ENCODE assay signal across 10 mouse cellular contexts in the genomic region with DNA sequence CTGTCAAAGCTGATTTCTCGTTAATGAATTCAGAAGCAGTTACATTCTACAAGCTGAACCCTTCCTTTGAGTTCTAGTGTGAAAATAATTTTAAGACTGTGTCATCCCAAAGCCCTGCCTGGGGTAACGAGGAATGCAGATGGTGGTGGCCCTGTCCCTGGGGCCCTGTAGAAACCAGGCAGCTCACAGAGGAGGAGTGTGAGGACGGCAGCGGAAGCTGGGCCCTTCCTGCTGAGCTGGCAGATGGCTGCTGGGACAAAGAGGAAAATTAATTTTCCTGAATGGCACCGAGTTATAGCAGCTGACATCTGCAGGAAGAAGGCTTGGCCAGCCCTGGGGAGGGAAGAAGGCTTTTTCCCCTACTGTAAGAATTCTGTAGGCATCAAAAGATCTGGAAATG.
DNase-seq lines count a peak whose midpoint lies in the region; ATAC-seq and TF ChIP-seq lines count a peak whose summit lies in the region.
"Had no signal": no experiment of that assay in that cellular context is flagged by ENCODE, and none has a peak within 500 bp of the region (broad histone marks: within the 10 kb centered on the region; RNA-seq: fewer than 3 reads in every experiment).

No protein-coding gene starts in this region.

- DNase-seq in gastrocnemius, postnatal 14 days, result peak; percentile 30
- no peak for DNase-seq in gastrocnemius, adult 18-20 months (ENCODE audit: low spot score)
- no peak for DNase-seq in neural tube, embryonic 11.5 days (ENCODE audit: low spot score)
- DNase-seq in neural tube, embryonic 10.5 days (ENCODE audit: extremely low spot score, low spot score), result no peak
- DNase-seq in left cerebral cortex, adult 2 months (ENCODE audit: extremely low spot score in 1 of 2, low spot score in 2 of 2), result no peak
- no peak for DNase-seq in liver
- DNase-seq: thymus, postnatal 36 days had no signal

- intact Hi-C loops in gastrocnemius, postnatal 14 days (cut with DNase I; ENCODE audit: low total_unique reads), result no loop called here
- intact Hi-C loops in left cerebral cortex, adult 2 months (cut with DNase I), result no loop called here

- no peak overlapping the region for H3K9ac ChIP-seq in neural tube, embryonic 11.5 days (ENCODE audit: low read length)
- no peak overlapping the region for H3K9ac ChIP-seq in hindbrain, embryonic 16.5 days (ENCODE audit: low read depth, low read length)
- no peak overlapping the region for H3K9ac ChIP-seq in neural tube, embryonic 15.5 days (replicated peaks)
- H3K9ac ChIP-seq: liver, embryonic 15.5 days had no signal

- no peaks in the 10 kb centered on the region for H3K27me3 ChIP-seq in neural tube, embryonic 11.5 days (ENCODE audit: control insufficient read depth, insufficient read depth, low read length)
- no peaks in the 10 kb centered on the region for H3K27me3 ChIP-seq in hindbrain, embryonic 16.5 days (replicated peaks; ENCODE audit: control insufficient read depth, insufficient read depth, low read length)
- H3K27me3 ChIP-seq in neural tube, embryonic 15.5 days (replicated peaks), result no peaks in the 10 kb centered on the region
- H3K27me3 ChIP-seq: liver, embryonic 15.5 days had no signal

- H3K4me1 ChIP-seq in neural tube, embryonic 11.5 days (ENCODE audit: control insufficient read depth, insufficient read depth, low read length), result peaks cover 11% of the 10 kb centered on the region
- peaks cover 10% of the 10 kb centered on the region for H3K4me1 ChIP-seq in hindbrain, embryonic 16.5 days (ENCODE audit: control insufficient read depth, insufficient read depth, low read depth, low read length)
- H3K4me1 ChIP-seq in neural tube, embryonic 15.5 days, result peaks cover 21% of the 10 kb centered on the region

- H3K27ac ChIP-seq in neural tube, embryonic 11.5 days (ENCODE audit: low read depth, low read length), result 0 out of 2 replicates have a peak overlapping the region, but pooled peaks have one; percentile 17
- peak overlapping the region; percentile 27; the same call in 1 of the 2 replicates for H3K27ac ChIP-seq in hindbrain, embryonic 16.5 days (ENCODE audit: low read depth, low read length)
- H3K27ac ChIP-seq in neural tube, embryonic 15.5 days (replicated peaks), result peak overlapping the region; percentile 15; the same call in 1 of the 2 replicates
- H3K27ac ChIP-seq in left cerebral cortex, adult 2 months, result no peak overlapping the region; the same call in 1 of the 2 replicates
- H3K27ac ChIP-seq: liver, embryonic 15.5 days had no signal

- no peaks in the 10 kb centered on the region for H3K9me3 ChIP-seq in neural tube, embryonic 11.5 days (ENCODE audit: control insufficient read depth, low read length)
- H3K9me3 ChIP-seq in hindbrain, embryonic 16.5 days (ENCODE audit: control insufficient read depth, low read length), result no peaks in the 10 kb centered on the region
- no peaks in the 10 kb centered on the region for H3K9me3 ChIP-seq in neural tube, embryonic 15.5 days (replicated peaks)
- H3K9me3 ChIP-seq: liver, embryonic 15.5 days had no signal

- H3K4me2 ChIP-seq in neural tube, embryonic 11.5 days (ENCODE audit: low read depth), result no peak overlapping the region
- H3K4me2 ChIP-seq in hindbrain, embryonic 16.5 days (ENCODE audit: low read length), result no peak overlapping the region
- no peak overlapping the region for H3K4me2 ChIP-seq in neural tube, embryonic 15.5 days
- H3K4me2 ChIP-seq: liver, embryonic 15.5 days had no signal

- no peaks in the 10 kb centered on the region for H3K36me3 ChIP-seq in neural tube, embryonic 11.5 days (ENCODE audit: control insufficient read depth, insufficient read depth, low read length)
- H3K36me3 ChIP-seq in hindbrain, embryonic 16.5 days (ENCODE audit: control insufficient read depth, insufficient read depth, low read length), result no peaks in the 10 kb centered on the region
- H3K36me3 ChIP-seq in neural tube, embryonic 15.5 days, result no peaks in the 10 kb centered on the region
- H3K36me3 ChIP-seq: liver, embryonic 15.5 days had no signal

- TF ChIP-seq CTCF in left cerebral cortex, adult 2 months (IDR thresholded peaks at IDR 0.05), result no peak

- no peak overlapping the region for H3K4me3 ChIP-seq in neural tube, embryonic 11.5 days (ENCODE audit: low read depth, low read length)
- H3K4me3 ChIP-seq in hindbrain, embryonic 16.5 days (ENCODE audit: low read length), result no peak overlapping the region
- no peak overlapping the region for H3K4me3 ChIP-seq in neural tube, embryonic 15.5 days (replicated peaks)
- H3K4me3 ChIP-seq in left cerebral cortex, adult 2 months, result no peak overlapping the region
- H3K4me3 ChIP-seq: liver, embryonic 15.5 days had no signal

- no peak for ATAC-seq in neural tube, embryonic 11.5 days (ENCODE audit: insufficient read depth, low FRiP score, low TSS enrichment)
- peak; percentile 59 for ATAC-seq in hindbrain, embryonic 16.5 days
- ATAC-seq in neural tube, embryonic 15.5 days (ENCODE audit: low FRiP score), result no peak; the same call in 1 of the 2 replicates

- WGBS in neural tube, embryonic 11.5 days, result 35% methylated on average over 5 of the region's 5 CpGs
- WGBS in hindbrain, embryonic 16.5 days, result 22% methylated on average over 5 of the region's 5 CpGs
- 21% methylated on average over 5 of the region's 5 CpGs for WGBS in neural tube, embryonic 15.5 days
